Mouse (Mus musculus) lung, embryonic 16.5 days (tissue): ENCODE data around the gene Prr14. TPM values are rescaled to one million over a fixed set of nuclear protein-coding genes. Genes with fewer than 3 reads are reported as not detected.

Source experiments
- ATAC-seq: fragments of 200-750 bp; cut with Nextera tagmentation; 2 replicates; pipeline ENCODE4 v1.8.0; 2017; ENCODE audit warnings: low read depth, mild to moderate bottlenecking, moderate library complexity
- H3K27ac ChIP-seq: fragments of 300-500 bp; sonication (generic); 2 replicates; pipeline ENCODE4 v1.5.1; 2014; ENCODE audit warnings: mild to moderate bottlenecking, control low read depth, low read length
- H3K27me3 ChIP-seq: fragments of 300-500 bp; sonication (generic); 2 replicates; pipeline ENCODE4 v1.6.1; 2014; ENCODE audit warnings: low read depth, low read length, mixed read lengths; ENCODE audit not compliant: control insufficient read depth, insufficient read depth
- H3K36me3 ChIP-seq: fragments of 300-500 bp; sonication (generic); 2 replicates; pipeline ENCODE4 v1.6.1; 2014; ENCODE audit warnings: low read length; ENCODE audit not compliant: control insufficient read depth, insufficient read depth
- H3K4me1 ChIP-seq: fragments of 300-500 bp; sonication (generic); replicated peaks from 2 replicates; pipeline ENCODE4 v1.6.1; 2014; ENCODE audit warnings: low read length, mixed read lengths; ENCODE audit not compliant: control insufficient read depth, insufficient read depth
- H3K4me2 ChIP-seq: fragments of 300-500 bp; sonication (generic); 2 replicates; pipeline ENCODE4 v1.6.1; 2014; ENCODE audit warnings: low read depth, low read length, control low read depth
- H3K4me3 ChIP-seq: fragments of 300-500 bp; sonication (generic); 2 replicates; pipeline ENCODE4 v1.5.1; 2014; ENCODE audit warnings: mild to moderate bottlenecking, low read length, control low read depth
- H3K9ac ChIP-seq: fragments of 300-500 bp; sonication (generic); 2 replicates; pipeline ENCODE4 v1.6.1; 2014; ENCODE audit warnings: low read length, control low read depth
- H3K9me3 ChIP-seq: fragments of 300-500 bp; sonication (generic); 2 replicates; pipeline ENCODE4 v1.6.1; 2016; ENCODE audit warnings: low read length; ENCODE audit not compliant: control insufficient read depth
- WGBS: fragments of 180-500 bp; shearing (Covaris S2); extraction: QIAGEN DNeasy Blood & Tissue Kit; methylation state at CpG from one replicate; pipeline ENCODE4 v1.1.7; 2014; 5-methylcytosine and 5-hydroxymethylcytosine counted together
- microRNA-seq: library from miRNA; unstranded; fragments of <30 nt; microRNA quantifications from one replicate; pipeline ENCODE4, GENCODE M21; 2016
- polyA plus RNA-seq: library from polyadenylated mRNA; unstranded; fragments of >200 nt; fragmentation: Nextera tagmentation; extraction: Ambion mirVana; gene quantifications from 2 replicates; pipeline ENCODE4 v1.2.1, GENCODE M21; 2015

Prr14 gene
- polyA plus RNA-seq, 1 experiment from 2014 or later: 43.3 TPM

- Histone ChIP-seq H3K27ac (peak overlapping the region; percentile 98), H3K27me3 (no peaks in the 10 kb centered on the region), H3K4me1 (peaks cover 13% of the 10 kb centered on the region), H3K9ac (peak overlapping the region; percentile 95), H3K9me3 (no peaks in the 10 kb centered on the region), H3K36me3 (peaks cover 18% of the 10 kb centered on the region), H3K4me3 (peak overlapping the region; percentile 91), H3K4me2 (peak overlapping the region; percentile 62)
- no peak; the same call in 1 of the 2 replicates for ATAC-seq
- WGBS: 20% methylated on average over 8 of the region's 8 CpGs
Observed at GRCm38 (mm10) chr7:127513016-127513390, 53.6 kb downstream of the Prr14 start.

GRCm38 (mm10) chr7:127513781-127514180, 54.4 kb downstream of the Prr14 start:
- Histone ChIP-seq H3K4me1 (peaks cover 13% of the 10 kb centered on the region), H3K4me2 (peak overlapping the region; percentile 62), H3K36me3 (peaks cover 18% of the 10 kb centered on the region), H3K4me3 (peak overlapping the region; percentile 91), H3K27me3 (no peaks in the 10 kb centered on the region), H3K9ac (0 out of 2 replicates have a peak overlapping the region, but pooled peaks have one; percentile 20), H3K27ac (peak overlapping the region; percentile 98), H3K9me3 (no peaks in the 10 kb centered on the region)
- ATAC-seq: no peak
- WGBS: 73% methylated on average over 3 of the region's 3 CpGs

GRCm38 (mm10) chr7:127515846-127516245, 56.4 kb downstream of the Prr14 start:
- peaks cover 13% of the 10 kb centered on the region for H3K4me1 ChIP-seq
- no peaks in the 10 kb centered on the region for H3K9me3 ChIP-seq
- no peak overlapping the region for H3K4me2 ChIP-seq
- WGBS: 86% methylated on average over 7 of the region's 7 CpGs
- H3K36me3 ChIP-seq: peaks cover 21% of the 10 kb centered on the region
- no peaks in the 10 kb centered on the region for H3K27me3 ChIP-seq
- no peak for ATAC-seq
- no peak overlapping the region for H3K27ac ChIP-seq
- no peak overlapping the region for H3K4me3 ChIP-seq
- H3K9ac ChIP-seq: no peak overlapping the region

GRCm38 (mm10) chr7:127516344-127516743, 56.9 kb downstream of the Prr14 start:
- Histone ChIP-seq H3K36me3 (peaks cover 24% of the 10 kb centered on the region), H3K9me3 (no peaks in the 10 kb centered on the region), H3K27me3 (no peaks in the 10 kb centered on the region), H3K9ac (no peak overlapping the region), H3K27ac (no peak overlapping the region), H3K4me2 (no peak overlapping the region), H3K4me3 (no peak overlapping the region), H3K4me1 (peaks cover 10% of the 10 kb centered on the region)
- 93% methylated on average over 6 of the region's 7 CpGs for WGBS
- ATAC-seq: no peak

- Histone ChIP-seq H3K36me3 (peaks cover 49% of the 10 kb centered on the region), H3K4me1 (no peaks in the 10 kb centered on the region), H3K9me3 (no peaks in the 10 kb centered on the region), H3K27me3 (no peaks in the 10 kb centered on the region), H3K9ac (no peak within 1 kb of the TSS), H3K4me3 (no peak within 1 kb of the TSS), H3K4me2 (no peak within 1 kb of the TSS), H3K27ac (no peak within 1 kb of the TSS)
- whole genome bisulfite sequencing: 93% methylated on average over 3 of the region's 3 CpGs
- ATAC-seq: no peak
Observed at GRCm38 (mm10) chr7:127519284-127519683, 59.9 kb downstream of the Prr14 start, which contains the start of gene Gm42715. Gm42715 (plus strand) TSS chr7:127519584.

Small RNA genes within 50 kb of the gene (microRNA-seq; reads per million reads assigned to microRNA genes)
- gene Gm47278 (not detected), gene Mir7060 (not detected)

Other genes starting within 250 kb of the Prr14 start
- 27.7 and 32.3 TPM in 2 replicates for gene Zfp553, start 226.6 kb upstream of the Prr14 start, polyA plus RNA-seq
- 23.2 and 23.4 TPM in 2 replicates for gene Sept1, start 226.5 kb upstream of the Prr14 start, polyA plus RNA-seq
- 36.9 and 48.7 TPM in 2 replicates for gene Zfp771, start 215.3 kb upstream of the Prr14 start, polyA plus RNA-seq
- gene Dctpp1, start 198.9 kb upstream of the Prr14 start, polyA plus RNA-seq: 138 and 147 TPM in 2 replicates
- gene Sephs2, start 185.6 kb upstream of the Prr14 start, polyA plus RNA-seq: 49.6 and 54.5 TPM in 2 replicates
- gene Itgal, start 163.4 kb upstream of the Prr14 start, polyA plus RNA-seq: 2.1 and 3.1 TPM in 2 replicates
- gene Zfp768, start 114.0 kb upstream of the Prr14 start, polyA plus RNA-seq: 15.1 and 17.6 TPM in 2 replicates
- 8.4 and 9.9 TPM in 2 replicates for gene Zfp747, start 83.6 kb upstream of the Prr14 start, polyA plus RNA-seq
- gene 9130019O22Rik, start 72.4 kb upstream of the Prr14 start, polyA plus RNA-seq: 7.3 and 8.0 TPM in 2 replicates
- gene E430018J23Rik, start 66.0 kb upstream of the Prr14 start, polyA plus RNA-seq: 5.7 and 6.6 TPM in 2 replicates
- gene Zfp764, start 52.8 kb upstream of the Prr14 start, polyA plus RNA-seq: 9.1 and 9.3 TPM in 2 replicates
- 24.9 and 25.3 TPM in 2 replicates for gene Zfp688, start 37.5 kb upstream of the Prr14 start, polyA plus RNA-seq
- 6.4 and 6.7 TPM in 2 replicates for gene Zfp689, start 10.5 kb upstream of the Prr14 start, polyA plus RNA-seq
- gene Fbrs, start 19.6 kb downstream of the Prr14 start, polyA plus RNA-seq: 9.9 and 11.1 TPM in 2 replicates
- 33.7 and 37.9 TPM in 2 replicates for gene Srcap, start 52.4 kb downstream of the Prr14 start, polyA plus RNA-seq
- gene Gm42715, start 60.0 kb downstream of the Prr14 start, polyA plus RNA-seq: 14.6 and 15.2 TPM in 2 replicates
- 8.4 and 8.7 TPM in 2 replicates for gene Tmem265, start 101.8 kb downstream of the Prr14 start, polyA plus RNA-seq
- gene Phkg2, start 113.7 kb downstream of the Prr14 start, polyA plus RNA-seq: 36.9 and 40.0 TPM in 2 replicates
- 23.6 and 23.7 TPM in 2 replicates for gene Ccdc189, start 129.0 kb downstream of the Prr14 start, polyA plus RNA-seq
- 47.6 and 51.1 TPM in 2 replicates for gene Rnf40, start 129.2 kb downstream of the Prr14 start, polyA plus RNA-seq
- 12.5 and 12.6 TPM in 2 replicates for gene Zfp629, start 156.2 kb downstream of the Prr14 start, polyA plus RNA-seq
- 40.5 and 46.1 TPM in 2 replicates for gene Bcl7c, start 249.3 kb downstream of the Prr14 start, polyA plus RNA-seq